Mouse (Mus musculus): ENCODE data around the gene Zfp580. TPM values are rescaled to one million over a fixed set of nuclear protein-coding genes. Genes with fewer than 3 reads are reported as not detected.
A peak's percentile ranks its signal among the peaks of the same experiment; 100 is the strongest.

The Zfp580 gene
- polyA plus RNA-seq, 1 experiment = 29.9 TPM

GRCm38 (mm10) chr7:5020000-5020681, 31.2 kb upstream of the Zfp580 start, which contains the start of the genes Zfp865 and Ccdc106:
Zfp865 (plus strand) TSS chr7:5020376.
Ccdc106 (plus strand) TSS chr7:5020553.
- TF ChIP-seq POLR2A (IDR thresholded peaks at IDR 0.05; ENCODE audit: control insufficient read depth, extremely low read depth, insufficient read depth, low read length, poor library complexity) = peak; percentile 79
- peak; percentile 68 for TF ChIP-seq CTCF (IDR thresholded peaks at IDR 0.05; ENCODE audit: borderline replicate concordance, control insufficient read depth, extremely low read depth, insufficient read depth, low read length, poor library complexity)

DNA sequence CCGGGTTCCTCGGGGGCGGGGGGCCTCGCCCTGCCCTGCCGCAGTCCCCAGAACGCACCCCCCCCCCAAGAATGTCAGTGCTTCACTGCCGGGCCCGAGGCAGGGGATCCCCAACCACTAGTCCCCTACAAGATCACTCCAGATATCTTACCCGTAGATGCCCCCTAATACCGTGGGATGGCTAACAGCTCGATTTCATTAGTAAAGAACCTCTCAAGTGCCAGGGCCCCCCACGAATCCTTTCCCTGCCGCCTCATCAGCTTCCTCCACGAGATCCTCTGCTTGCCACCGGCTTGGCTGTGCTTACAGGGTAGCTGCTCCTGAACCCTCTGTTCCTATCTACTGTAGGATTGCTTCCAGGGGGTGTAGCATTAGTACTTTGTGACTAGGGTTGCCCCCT, 30.7 kb upstream of the Zfp580 start:
- Histone ChIP-seq H3K27me3 (ENCODE audit: control insufficient read depth, insufficient read depth, low read length) (no peaks in the 10 kb centered on the region), H3K27ac (ENCODE audit: control insufficient read depth, insufficient read depth, low read length) (peak overlapping the region; percentile 62), H3K36me3 (ENCODE audit: control insufficient read depth, insufficient read depth, low read length) (0 out of 2 replicates have a peak, but pooled peaks cover 4% of the 10 kb centered on the region), H3K4me3 (ENCODE audit: control insufficient read depth, insufficient read depth, low read length) (peak overlapping the region; percentile 66), H3K4me1 (replicated peaks; ENCODE audit: control insufficient read depth, insufficient read depth, low read length) (peaks cover 12% of the 10 kb centered on the region)
- WGBS = under 1% methylated on average over 15 of the region's 15 CpGs
- TF ChIP-seq CTCF (IDR thresholded peaks at IDR 0.05; ENCODE audit: borderline replicate concordance, control insufficient read depth, extremely low read depth, insufficient read depth, low read length, poor library complexity) (no peak), POLR2A (IDR thresholded peaks at IDR 0.05; ENCODE audit: control insufficient read depth, extremely low read depth, insufficient read depth, low read length, poor library complexity) (no peak)
- DNase-seq = no peak

More at GRCm38 (mm10) chr7:5020000-5020681, 31.2 kb upstream of the Zfp580 start, which contains the start of the genes Zfp865 and Ccdc106:
- Histone ChIP-seq H3K36me3 (ENCODE audit: control insufficient read depth, insufficient read depth, low read length) (0 out of 2 replicates have a peak, but pooled peaks cover 4% of the 10 kb centered on the region), H3K4me3 (ENCODE audit: control insufficient read depth, insufficient read depth, low read length) (peak within 1 kb of the TSS; percentile 66), H3K27me3 (ENCODE audit: control insufficient read depth, insufficient read depth, low read length) (no peaks in the 10 kb centered on the region), H3K27ac (ENCODE audit: control insufficient read depth, insufficient read depth, low read length) (peak within 1 kb of the TSS; percentile 83), H3K4me1 (replicated peaks; ENCODE audit: control insufficient read depth, insufficient read depth, low read length) (peaks cover 12% of the 10 kb centered on the region)
- peak; percentile 99 for DNase-seq
- under 1% methylated on average over 48 of the region's 49 CpGs for WGBS

DNA sequence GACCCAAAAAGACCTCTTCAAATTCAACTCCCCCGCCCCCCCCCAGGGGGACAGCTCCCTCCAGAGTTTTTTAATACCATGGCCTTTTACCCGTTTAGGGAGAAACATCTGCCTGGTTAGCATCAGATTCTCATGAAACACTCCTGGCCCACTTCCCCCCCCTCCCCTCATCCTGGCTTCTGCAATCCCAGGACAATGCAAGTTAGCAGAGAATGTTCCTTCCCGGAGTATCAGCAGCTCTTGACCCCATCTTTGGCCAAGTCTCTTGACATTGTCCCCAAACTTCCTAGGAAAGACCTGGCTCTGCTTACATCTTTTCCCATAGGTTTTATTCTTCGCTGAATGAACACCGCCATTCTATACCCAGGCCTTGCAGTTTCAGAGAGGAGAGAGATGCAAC, 30.1 kb upstream of the Zfp580 start:
- Histone ChIP-seq H3K4me3 (ENCODE audit: control insufficient read depth, insufficient read depth, low read length) (peak overlapping the region; percentile 66), H3K36me3 (ENCODE audit: control insufficient read depth, insufficient read depth, low read length) (0 out of 2 replicates have a peak, but pooled peaks cover 4% of the 10 kb centered on the region), H3K27ac (ENCODE audit: control insufficient read depth, insufficient read depth, low read length) (peak overlapping the region; percentile 62; the same call in 1 of the 2 replicates), H3K27me3 (ENCODE audit: control insufficient read depth, insufficient read depth, low read length) (no peaks in the 10 kb centered on the region), H3K4me1 (replicated peaks; ENCODE audit: control insufficient read depth, insufficient read depth, low read length) (peaks cover 12% of the 10 kb centered on the region)
- TF ChIP-seq CTCF (IDR thresholded peaks at IDR 0.05; ENCODE audit: borderline replicate concordance, control insufficient read depth, extremely low read depth, insufficient read depth, low read length, poor library complexity) (no peak), POLR2A (IDR thresholded peaks at IDR 0.05; ENCODE audit: control insufficient read depth, extremely low read depth, insufficient read depth, low read length, poor library complexity) (no peak)
- 54% methylated on average over 5 of the region's 5 CpGs for WGBS
- no peak for DNase-seq

DNA sequence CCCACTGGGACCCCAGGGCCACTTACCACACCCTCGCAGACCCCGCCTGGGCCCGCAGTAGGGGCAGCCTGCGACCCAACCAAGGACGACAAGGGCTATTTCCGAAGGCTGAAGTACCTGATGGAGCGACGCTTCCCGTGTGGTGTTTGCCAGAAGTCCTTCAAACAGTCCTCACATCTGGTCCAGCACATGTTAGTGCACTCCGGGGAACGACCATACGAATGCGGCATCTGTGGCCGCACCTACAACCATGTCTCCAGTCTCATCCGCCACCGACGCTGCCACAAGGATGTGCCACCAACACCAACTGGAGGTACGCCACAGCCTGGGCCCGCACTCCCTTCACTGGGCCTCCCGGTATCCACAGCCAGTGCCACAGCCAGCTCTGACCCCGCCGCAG, 21.8 kb upstream of the Zfp580 start:
- no peak for TF ChIP-seq CTCF (IDR thresholded peaks at IDR 0.05; ENCODE audit: borderline replicate concordance, control insufficient read depth, extremely low read depth, insufficient read depth, low read length, poor library complexity)
- no peak for TF ChIP-seq POLR2A (IDR thresholded peaks at IDR 0.05; ENCODE audit: control insufficient read depth, extremely low read depth, insufficient read depth, low read length, poor library complexity)
- no peak overlapping the region for H3K4me3 ChIP-seq (ENCODE audit: control insufficient read depth, insufficient read depth, low read length)
- H3K4me1 ChIP-seq (replicated peaks; ENCODE audit: control insufficient read depth, insufficient read depth, low read length) = no peaks in the 10 kb centered on the region
- peaks cover 46% of the 10 kb centered on the region for H3K36me3 ChIP-seq (ENCODE audit: control insufficient read depth, insufficient read depth, low read length)
- WGBS = 97% methylated on average over 22 of the region's 22 CpGs
- no peaks in the 10 kb centered on the region for H3K27me3 ChIP-seq (ENCODE audit: control insufficient read depth, insufficient read depth, low read length)
- DNase-seq = no peak
- no peak overlapping the region for H3K27ac ChIP-seq (ENCODE audit: control insufficient read depth, insufficient read depth, low read length)

DNA sequence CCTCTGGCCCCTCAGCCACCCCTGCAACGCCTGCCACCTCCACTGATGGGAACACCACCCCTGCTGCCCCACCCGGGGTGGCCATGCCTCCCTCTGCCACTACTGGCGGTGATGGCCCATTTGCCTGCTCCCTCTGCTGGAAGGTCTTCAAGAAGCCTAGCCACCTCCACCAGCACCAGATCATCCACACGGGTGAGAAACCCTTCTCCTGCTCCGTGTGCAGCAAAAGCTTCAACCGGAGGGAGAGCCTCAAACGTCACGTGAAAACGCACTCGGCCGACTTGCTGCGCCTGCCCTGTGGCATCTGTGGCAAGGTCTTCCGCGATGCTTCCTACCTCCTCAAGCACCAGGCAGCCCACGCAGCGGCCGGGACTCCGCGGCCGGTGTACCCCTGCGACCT, 21.4 kb upstream of the Zfp580 start:
- TF ChIP-seq CTCF (IDR thresholded peaks at IDR 0.05; ENCODE audit: borderline replicate concordance, control insufficient read depth, extremely low read depth, insufficient read depth, low read length, poor library complexity) = no peak
- no peak for TF ChIP-seq POLR2A (IDR thresholded peaks at IDR 0.05; ENCODE audit: control insufficient read depth, extremely low read depth, insufficient read depth, low read length, poor library complexity)

DNA sequence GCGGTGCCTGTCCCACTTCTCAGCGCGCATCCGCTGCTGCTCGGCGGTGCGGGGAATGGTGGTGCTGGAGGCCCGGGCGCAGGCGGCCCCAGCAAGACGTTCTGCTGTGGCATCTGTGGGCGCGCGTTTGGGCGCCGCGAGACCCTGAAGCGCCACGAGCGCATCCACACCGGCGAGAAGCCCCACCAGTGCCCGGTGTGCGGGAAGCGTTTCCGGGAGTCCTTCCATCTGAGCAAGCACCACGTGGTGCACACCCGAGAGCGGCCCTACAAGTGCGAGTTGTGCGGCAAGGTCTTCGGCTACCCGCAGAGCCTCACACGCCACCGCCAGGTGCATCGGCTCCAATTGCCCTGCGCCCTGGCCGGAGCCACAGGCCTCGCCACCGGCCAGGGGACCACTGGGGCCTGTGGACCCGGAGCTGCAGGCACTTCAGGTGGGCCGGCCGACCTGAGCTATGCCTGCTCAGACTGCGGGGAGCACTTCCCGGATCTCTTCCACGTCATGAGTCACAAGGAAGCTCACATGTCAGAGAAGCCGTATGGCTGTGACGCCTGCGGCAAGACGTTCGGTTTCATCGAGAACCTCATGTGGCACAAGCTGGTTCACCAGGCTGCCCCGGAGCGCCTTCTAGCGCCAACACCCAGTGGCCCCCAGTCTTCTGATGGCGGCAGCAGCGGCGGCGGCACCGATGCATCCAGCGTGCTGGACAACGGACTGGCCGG, 20.6 kb upstream of the Zfp580 start:
- Histone ChIP-seq H3K4me3 (ENCODE audit: control insufficient read depth, insufficient read depth, low read length) (no peak overlapping the region), H3K27me3 (ENCODE audit: control insufficient read depth, insufficient read depth, low read length) (no peaks in the 10 kb centered on the region), H3K4me1 (replicated peaks; ENCODE audit: control insufficient read depth, insufficient read depth, low read length) (no peaks in the 10 kb centered on the region), H3K36me3 (ENCODE audit: control insufficient read depth, insufficient read depth, low read length) (peaks cover 46% of the 10 kb centered on the region), H3K27ac (ENCODE audit: control insufficient read depth, insufficient read depth, low read length) (no peak overlapping the region)
- WGBS = 98% methylated on average over 63 of the region's 63 CpGs
- no peak for DNase-seq
- no peak for TF ChIP-seq CTCF (IDR thresholded peaks at IDR 0.05; ENCODE audit: borderline replicate concordance, control insufficient read depth, extremely low read depth, insufficient read depth, low read length, poor library complexity)
- no peak for TF ChIP-seq POLR2A (IDR thresholded peaks at IDR 0.05; ENCODE audit: control insufficient read depth, extremely low read depth, insufficient read depth, low read length, poor library complexity)

More for the DNA sequence above, 21.4 kb upstream of the Zfp580 start:
- 99% methylated on average over 21 of the region's 21 CpGs for WGBS
- H3K27me3 ChIP-seq (ENCODE audit: control insufficient read depth, insufficient read depth, low read length) = no peaks in the 10 kb centered on the region
- no peaks in the 10 kb centered on the region for H3K4me1 ChIP-seq (replicated peaks; ENCODE audit: control insufficient read depth, insufficient read depth, low read length)
- DNase-seq = no peak
- no peak overlapping the region for H3K4me3 ChIP-seq (ENCODE audit: control insufficient read depth, insufficient read depth, low read length)
- H3K36me3 ChIP-seq (ENCODE audit: control insufficient read depth, insufficient read depth, low read length) = peaks cover 46% of the 10 kb centered on the region
- H3K27ac ChIP-seq (ENCODE audit: control insufficient read depth, insufficient read depth, low read length) = no peak overlapping the region
